Mouse (Mus musculus): Measurements from ENCODE around the gene Skap2. TPM values are rescaled to one million over a fixed set of nuclear protein-coding genes. Genes with fewer than 3 reads are reported as not detected.

The Skap2 gene
- total and polyA plus RNA-seq, 3 experiments, result 5.0 to 8.9 (median 8.6) TPM

GRCm38 (mm10) chr6:52004995-52005394 lies 7.4 kb downstream of the Skap2 start:
- TF ChIP-seq CTCF (IDR thresholded peaks at IDR 0.05) (no peak), EP300 (IDR thresholded peaks at IDR 0.05; ENCODE audit: insufficient read depth, low read depth, low read length) (no peak), POLR2A (IDR thresholded peaks at IDR 0.05; ENCODE audit: insufficient read depth, low read depth, low read length) (no peak)
- Histone ChIP-seq H3K4me1 (ENCODE audit: control insufficient read depth, insufficient read depth, low read length) (peaks cover 4% of the 10 kb centered on the region), H3K27ac (no peak overlapping the region; the same call in 1 of the 2 replicates), H3K9ac (ENCODE audit: low read depth, low read length) (no peak overlapping the region), H3K79me2 (replicated peaks; ENCODE audit: control insufficient read depth, insufficient read depth, low read length) (peaks cover 2% of the 10 kb centered on the region; the same call in 1 of the 2 replicates), H3K27me3 (ENCODE audit: control insufficient read depth, insufficient read depth, low read length) (peaks cover 9% of the 10 kb centered on the region), H3K36me3 (ENCODE audit: control insufficient read depth, insufficient read depth, low read length) (no peaks in the 10 kb centered on the region), H3K4me3 (no peak overlapping the region)
- DNase-seq, result no peak
- WGBS, result 56% methylated on average over 3 of the region's 3 CpGs
- intact Hi-C loops (cut with DNase I), result loop anchor here (10.0 kb wide), 1 partner anchor 540 kb away; the partner anchor contains the start of gene Hnrnpa2b1

- DNase-seq, result no peak
- Histone ChIP-seq H3K36me3 (ENCODE audit: control insufficient read depth, insufficient read depth, low read length) (no peaks in the 10 kb centered on the region), H3K27me3 (ENCODE audit: control insufficient read depth, insufficient read depth, low read length) (peaks cover 10% of the 10 kb centered on the region), H3K79me2 (replicated peaks; ENCODE audit: control insufficient read depth, insufficient read depth, low read length) (peaks cover 2% of the 10 kb centered on the region; the same call in 1 of the 2 replicates), H3K27ac (no peak overlapping the region), H3K4me3 (no peak overlapping the region), H3K9ac (ENCODE audit: low read depth, low read length) (no peak overlapping the region), H3K4me1 (ENCODE audit: control insufficient read depth, insufficient read depth, low read length) (peaks cover 4% of the 10 kb centered on the region)
- 54% methylated on average over 8 of the region's 8 CpGs for WGBS
- intact Hi-C loops (cut with DNase I), result loop anchor here (2.0 to 10.0 kb wide), 2 partner anchors 194 to 538 kb away; partner anchors contain the start of gene Hnrnpa2b1
- TF ChIP-seq EP300 (IDR thresholded peaks at IDR 0.05; ENCODE audit: insufficient read depth, low read depth, low read length) (no peak), POLR2A (IDR thresholded peaks at IDR 0.05; ENCODE audit: insufficient read depth, low read depth, low read length) (no peak), CTCF (IDR thresholded peaks at IDR 0.05) (peak; percentile 68)
These were observed 9.7 kb downstream of the Skap2 start for GRCm38 (mm10) chr6:52002676-52003075.

- TF ChIP-seq EP300 (IDR thresholded peaks at IDR 0.05; ENCODE audit: insufficient read depth, low read depth, low read length), result no peak
- TF ChIP-seq CTCF (IDR thresholded peaks at IDR 0.05), result no peak
- TF ChIP-seq POLR2A (IDR thresholded peaks at IDR 0.05; ENCODE audit: insufficient read depth, low read depth, low read length), result no peak
- Histone ChIP-seq H3K4me3 (no peak overlapping the region), H3K9ac (ENCODE audit: low read depth, low read length) (no peak overlapping the region), H3K27me3 (ENCODE audit: control insufficient read depth, insufficient read depth, low read length) (peaks cover 3% of the 10 kb centered on the region), H3K79me2 (replicated peaks; ENCODE audit: control insufficient read depth, insufficient read depth, low read length) (no peaks in the 10 kb centered on the region), H3K4me1 (ENCODE audit: control insufficient read depth, insufficient read depth, low read length) (no peaks in the 10 kb centered on the region), H3K27ac (no peak overlapping the region), H3K36me3 (ENCODE audit: control insufficient read depth, insufficient read depth, low read length) (no peaks in the 10 kb centered on the region)
- 84% methylated on average over 4 of the region's 4 CpGs for WGBS
- intact Hi-C loops (cut with DNase I), result no loop called here
- no peak for DNase-seq
These were observed 13.2 kb downstream of the Skap2 start for GRCm38 (mm10) chr6:51999157-51999478.

- TF ChIP-seq CTCF (IDR thresholded peaks at IDR 0.05) (peak; percentile 67), EP300 (IDR thresholded peaks at IDR 0.05; ENCODE audit: insufficient read depth, low read depth, low read length) (no peak)
These were observed 13.8 kb downstream of the Skap2 start for GRCm38 (mm10) chr6:51998409-51999156.

GRCm38 (mm10) chr6:51987999-51988398 lies 24.4 kb downstream of the Skap2 start:
- Histone ChIP-seq H3K4me3 (no peak overlapping the region), H3K79me2 (replicated peaks; ENCODE audit: control insufficient read depth, insufficient read depth, low read length) (no peaks in the 10 kb centered on the region), H3K9ac (ENCODE audit: low read depth, low read length) (no peak overlapping the region), H3K27me3 (ENCODE audit: control insufficient read depth, insufficient read depth, low read length) (no peaks in the 10 kb centered on the region; the same call in 1 of the 2 replicates), H3K4me1 (ENCODE audit: control insufficient read depth, insufficient read depth, low read length) (no peaks in the 10 kb centered on the region), H3K36me3 (ENCODE audit: control insufficient read depth, insufficient read depth, low read length) (no peaks in the 10 kb centered on the region), H3K27ac (no peak overlapping the region)
- WGBS, result 87% methylated on average over 2 of the region's 2 CpGs
- no peak for TF ChIP-seq POLR2A (IDR thresholded peaks at IDR 0.05; ENCODE audit: insufficient read depth, low read depth, low read length)
- no peak for TF ChIP-seq EP300 (IDR thresholded peaks at IDR 0.05; ENCODE audit: insufficient read depth, low read depth, low read length)
- TF ChIP-seq CTCF (IDR thresholded peaks at IDR 0.05), result no peak
- intact Hi-C loops (cut with DNase I), result no loop called here
- DNase-seq, result no peak

More at GRCm38 (mm10) chr6:51998409-51999156, 13.8 kb downstream of the Skap2 start:
- Histone ChIP-seq H3K79me2 (replicated peaks; ENCODE audit: control insufficient read depth, insufficient read depth, low read length) (no peaks in the 10 kb centered on the region), H3K27me3 (ENCODE audit: control insufficient read depth, insufficient read depth, low read length) (peaks cover 3% of the 10 kb centered on the region), H3K4me1 (ENCODE audit: control insufficient read depth, insufficient read depth, low read length) (no peaks in the 10 kb centered on the region), H3K36me3 (ENCODE audit: control insufficient read depth, insufficient read depth, low read length) (no peaks in the 10 kb centered on the region), H3K4me3 (no peak overlapping the region), H3K9ac (ENCODE audit: low read depth, low read length) (no peak overlapping the region), H3K27ac (no peak overlapping the region)
- no peak for DNase-seq
- intact Hi-C loops (cut with DNase I), result no loop called here
- 62% methylated on average over 7 of the region's 7 CpGs for WGBS

GRCm38 (mm10) chr6:51977638-51978037 lies 34.7 kb downstream of the Skap2 start:
- no peaks in the 10 kb centered on the region for H3K36me3 ChIP-seq (ENCODE audit: control insufficient read depth, insufficient read depth, low read length)
- no peak overlapping the region for H3K4me3 ChIP-seq
- WGBS, result 71% methylated on average over 3 of the region's 3 CpGs
- no peaks in the 10 kb centered on the region for H3K27me3 ChIP-seq (ENCODE audit: control insufficient read depth, insufficient read depth, low read length)
- intact Hi-C loops (cut with DNase I), result no loop called here
- H3K79me2 ChIP-seq (replicated peaks; ENCODE audit: control insufficient read depth, insufficient read depth, low read length), result no peaks in the 10 kb centered on the region
- no peak overlapping the region for H3K27ac ChIP-seq
- no peak for TF ChIP-seq POLR2A (IDR thresholded peaks at IDR 0.05; ENCODE audit: insufficient read depth, low read depth, low read length)
- TF ChIP-seq CTCF (IDR thresholded peaks at IDR 0.05), result no peak
- TF ChIP-seq EP300 (IDR thresholded peaks at IDR 0.05; ENCODE audit: insufficient read depth, low read depth, low read length), result no peak
- no peak overlapping the region for H3K9ac ChIP-seq (ENCODE audit: low read depth, low read length)
- no peaks in the 10 kb centered on the region for H3K4me1 ChIP-seq (ENCODE audit: control insufficient read depth, insufficient read depth, low read length)
- DNase-seq, result no peak

Data from heart, adult 2 months (tissue).